Comparison of ENCODE assay signal across 7 mouse cellular contexts in the genomic region with DNA sequence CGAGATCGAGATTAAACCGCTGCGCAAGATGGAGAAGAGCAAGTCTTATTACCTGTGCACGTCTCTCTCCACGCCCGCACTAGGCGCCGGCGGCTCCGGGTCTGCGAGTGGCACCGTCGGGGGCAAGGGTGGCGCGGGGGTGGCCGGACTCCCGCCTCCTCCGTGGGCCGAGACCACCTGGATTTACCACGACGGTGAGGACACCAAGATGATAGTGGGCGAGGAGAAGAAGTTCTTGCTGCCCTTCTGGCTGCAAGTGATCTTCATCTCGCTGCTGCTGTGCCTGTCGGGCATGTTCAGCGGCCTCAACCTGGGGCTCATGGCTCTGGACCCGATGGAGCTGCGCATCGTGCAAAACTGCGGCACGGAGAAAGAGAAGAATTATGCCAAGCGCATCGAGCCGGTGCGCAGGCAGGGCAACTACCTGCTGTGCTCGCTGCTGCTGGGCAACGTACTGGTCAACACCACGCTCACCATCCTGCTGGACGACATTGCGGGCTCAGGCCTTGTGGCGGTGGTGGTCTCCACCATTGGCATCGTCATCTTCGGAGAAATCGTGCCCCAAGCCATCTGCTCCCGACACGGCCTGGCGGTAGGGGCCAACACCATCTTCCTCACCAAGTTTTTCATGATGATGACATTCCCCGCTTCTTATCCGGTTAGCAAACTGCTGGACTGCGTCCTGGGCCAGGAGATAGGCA. TPM values are rescaled to one million over a fixed set of nuclear protein-coding genes. Genes with fewer than 3 reads are reported as not detected.
DNase-seq lines count a peak whose midpoint lies in the region; ATAC-seq lines count a peak whose summit lies in the region.

No protein-coding gene starts in this region.

- WGBS in forebrain, embryonic 12.5 days = 1% methylated on average over 50 of the region's 50 CpGs
- WGBS in hindbrain, embryonic 15.5 days = under 1% methylated on average over 50 of the region's 50 CpGs
- WGBS in midbrain, embryonic 12.5 days = 1% methylated on average over 50 of the region's 50 CpGs

- H3K4me1 ChIP-seq in forebrain, embryonic 12.5 days = peaks cover 38% of the 10 kb centered on the region
- H3K4me1 ChIP-seq in hindbrain, embryonic 15.5 days (replicated peaks) = peaks cover 43% of the 10 kb centered on the region
- peaks cover 29% of the 10 kb centered on the region for H3K4me1 ChIP-seq in midbrain, embryonic 12.5 days

- no peaks in the 10 kb centered on the region for H3K9me3 ChIP-seq in forebrain, embryonic 12.5 days
- no peaks in the 10 kb centered on the region for H3K9me3 ChIP-seq in hindbrain, embryonic 15.5 days
- no peaks in the 10 kb centered on the region for H3K9me3 ChIP-seq in midbrain, embryonic 12.5 days

- H3K4me2 ChIP-seq in forebrain, embryonic 12.5 days = peak overlapping the region; percentile 96
- peak overlapping the region; percentile 98 for H3K4me2 ChIP-seq in hindbrain, embryonic 15.5 days
- H3K4me2 ChIP-seq in midbrain, embryonic 12.5 days (replicated peaks) = peak overlapping the region; percentile 96

- H3K9ac ChIP-seq in forebrain, embryonic 12.5 days = peak overlapping the region; percentile 76
- H3K9ac ChIP-seq in hindbrain, embryonic 15.5 days = peak overlapping the region; percentile 73
- peak overlapping the region; percentile 76 for H3K9ac ChIP-seq in midbrain, embryonic 12.5 days (replicated peaks)

- H3K36me3 ChIP-seq in forebrain, embryonic 12.5 days (replicated peaks) = no peaks in the 10 kb centered on the region
- no peaks in the 10 kb centered on the region for H3K36me3 ChIP-seq in hindbrain, embryonic 15.5 days
- H3K36me3 ChIP-seq in midbrain, embryonic 12.5 days = no peaks in the 10 kb centered on the region

- peak overlapping the region; percentile 84 for H3K4me3 ChIP-seq in forebrain, embryonic 12.5 days (replicated peaks)
- H3K4me3 ChIP-seq in hindbrain, embryonic 15.5 days = peak overlapping the region; percentile 86
- H3K4me3 ChIP-seq in midbrain, embryonic 12.5 days = peak overlapping the region; percentile 67

- peaks cover 40% of the 10 kb centered on the region for H3K27me3 ChIP-seq in forebrain, embryonic 12.5 days
- no peaks in the 10 kb centered on the region for H3K27me3 ChIP-seq in hindbrain, embryonic 15.5 days
- H3K27me3 ChIP-seq in midbrain, embryonic 12.5 days = peaks cover 40% of the 10 kb centered on the region

- ATAC-seq in forebrain, embryonic 12.5 days (ENCODE audit: low FRiP score) = no peak
- ATAC-seq in hindbrain, embryonic 15.5 days (ENCODE audit: low FRiP score, low read depth) = no peak
- no peak for ATAC-seq in midbrain, embryonic 12.5 days (ENCODE audit: low FRiP score, low read depth)

- peak overlapping the region; percentile 86; the same call in 1 of the 2 replicates for H3K27ac ChIP-seq in forebrain, embryonic 12.5 days
- H3K27ac ChIP-seq in hindbrain, embryonic 15.5 days (replicated peaks) = peak overlapping the region; percentile 91
- peak overlapping the region; percentile 86 for H3K27ac ChIP-seq in midbrain, embryonic 12.5 days (replicated peaks)

- intact Hi-C loops in left cerebral cortex, postnatal 10 days (cut with DNase I) = loop anchor here (5.0 kb wide), 1 partner anchor 235 kb away; no protein-coding TSS in a partner anchor

- peak; percentile 12 for DNase-seq in MN1 (ENCODE audit: low spot score)
- DNase-seq in brain, adult 2 months (ENCODE audit: low read depth, low spot score) = peak; percentile 57
- peak; percentile 23 to 61 for DNase-seq in left cerebral cortex, postnatal 10 days (ENCODE audit: extremely low spot score in 1 of 2, low spot score in 2 of 2)
- peak; percentile 7 to 38 for DNase-seq in spleen, adult 18-20 months

RNA-seq across cellular contexts. Expression of gene Cnnm2, which starts 1.0 kb away (rescaled TPM):
- polyA plus RNA-seq in forebrain, embryonic 12.5 days (2016; fragmentation: Nextera tagmentation; extraction: Ambion mirVana) = 3.6 and 3.9 TPM in 2 replicates
- 8.6 and 9.4 TPM in 2 replicates for polyA plus RNA-seq in hindbrain, embryonic 15.5 days (2015; fragmentation: Nextera tagmentation; extraction: Ambion mirVana)
- total RNA-seq in left cerebral cortex, postnatal 10 days (2021) = 10 to 100 TPM; 25.8 to 29.4 TPM
- 7.2 and 9.2 TPM in 2 replicates for polyA plus RNA-seq in midbrain, embryonic 12.5 days (2016; fragmentation: Nextera tagmentation; extraction: Ambion mirVana)

RNA-seq across cellular contexts. Expression of gene As3mt, which starts 55.2 kb away (rescaled TPM):
- polyA plus RNA-seq in forebrain, embryonic 12.5 days (2016; fragmentation: Nextera tagmentation; extraction: Ambion mirVana) = 17.7 and 20.8 TPM in 2 replicates
- polyA plus RNA-seq in hindbrain, embryonic 15.5 days (2015; fragmentation: Nextera tagmentation; extraction: Ambion mirVana) = 37.6 and 39.6 TPM in 2 replicates
- 10 to 100 TPM; 18.7 to 18.9 TPM for total RNA-seq in left cerebral cortex, postnatal 10 days (2021)
- 27.0 and 29.9 TPM in 2 replicates for polyA plus RNA-seq in midbrain, embryonic 12.5 days (2016; fragmentation: Nextera tagmentation; extraction: Ambion mirVana)
